Mouse (Mus musculus) E14TG2a.4 (cell line): ENCODE measurements at regions not wholly inside any gene's neighbourhood (a gene's known extent, or its start where the extent isn't known, plus 50 kb on each side); places are given as distances from the start of the nearest gene placed in this dataset.

Source experiments
- H3K27me3 ChIP-seq: 2 replicates; pipeline ENCODE4 v1.6.1; 2014; ENCODE audit warnings: low read length, control low read depth; ENCODE audit not compliant: insufficient read depth
- H3K36me3 ChIP-seq: 2 replicates; pipeline ENCODE4 v1.6.1; 2014; ENCODE audit warnings: low read length, control low read depth; ENCODE audit not compliant: insufficient read depth
- H3K4me1 ChIP-seq: replicated peaks from 2 replicates; pipeline ENCODE4 v1.6.1; 2014; ENCODE audit warnings: low read depth, low read length, control low read depth
- H3K4me3 ChIP-seq: replicated peaks from 2 replicates; pipeline ENCODE4 v1.5.1; 2014; ENCODE audit warnings: mild to moderate bottlenecking, low read length
- H3K9me3 ChIP-seq: 2 replicates; pipeline ENCODE4 v1.6.1; 2014; ENCODE audit warnings: low read length, control low read depth
- CTCF ChIP-seq: conservative IDR thresholded peaks from 2 replicates; pipeline ENCODE4 v1.5.1; 2014; ENCODE audit warnings: low read length
- NANOG ChIP-seq: IDR thresholded peaks from 2 replicates; pipeline ENCODE4 v1.6.1; 2014; ENCODE audit warnings: borderline replicate concordance, low read length, mixed read lengths
- POU5F1 ChIP-seq: IDR thresholded peaks from 2 replicates; pipeline ENCODE4 v1.6.1; 2014; ENCODE audit warnings: low read length, borderline replicate concordance

DNA sequence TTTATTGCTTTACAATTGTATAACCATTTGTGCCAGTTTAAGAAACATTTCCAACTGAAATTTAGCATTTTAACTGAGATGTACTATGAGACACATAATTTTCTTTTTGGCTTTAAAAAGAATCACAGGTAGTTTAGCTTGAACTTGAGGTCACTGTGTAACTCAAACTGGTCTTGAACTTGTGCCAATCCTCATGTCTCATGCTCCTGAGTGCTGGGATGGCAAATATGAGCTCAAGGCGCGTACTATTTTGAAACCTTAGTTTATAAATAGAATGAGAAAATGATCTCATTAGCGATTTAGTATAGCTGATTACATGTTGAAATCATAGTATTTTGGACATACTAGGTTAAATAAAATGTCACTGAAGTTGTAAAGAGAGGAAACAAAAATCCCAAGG is 199.1 kb upstream of the Prkd1 start:
- no peaks in the 10 kb centered on the region for H3K9me3 ChIP-seq
- no peaks in the 10 kb centered on the region for H3K27me3 ChIP-seq
- H3K4me1 ChIP-seq: no peaks in the 10 kb centered on the region
- TF ChIP-seq POU5F1 (no peak), NANOG (no peak), CTCF (no peak)
- H3K36me3 ChIP-seq: no peaks in the 10 kb centered on the region
- no peak overlapping the region for H3K4me3 ChIP-seq

DNA sequence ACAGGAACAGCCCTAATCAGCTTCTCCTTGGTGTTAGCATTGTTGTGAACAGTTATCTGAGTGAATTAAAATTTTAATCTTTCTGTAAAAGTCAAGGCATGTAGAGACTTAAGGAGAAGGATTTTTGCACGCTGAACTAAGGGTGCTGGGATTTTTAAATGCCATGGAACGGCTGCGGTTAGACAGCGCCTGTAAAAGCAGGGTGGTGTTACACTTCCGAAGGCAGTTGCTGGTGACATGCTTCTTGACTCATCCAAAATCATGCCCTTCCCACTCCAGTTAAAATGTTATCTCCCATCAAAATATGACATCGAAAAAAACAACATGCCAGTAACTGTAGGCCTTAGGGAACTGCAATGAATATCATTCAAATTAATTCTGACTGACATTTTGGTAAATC is 193.8 kb upstream of the Prkd1 start:
- Histone ChIP-seq H3K4me3 (no peak overlapping the region), H3K36me3 (no peaks in the 10 kb centered on the region), H3K27me3 (no peaks in the 10 kb centered on the region), H3K4me1 (no peaks in the 10 kb centered on the region), H3K9me3 (no peaks in the 10 kb centered on the region)
- TF ChIP-seq CTCF: no peak
- no peak for TF ChIP-seq NANOG
- no peak for TF ChIP-seq POU5F1

DNA sequence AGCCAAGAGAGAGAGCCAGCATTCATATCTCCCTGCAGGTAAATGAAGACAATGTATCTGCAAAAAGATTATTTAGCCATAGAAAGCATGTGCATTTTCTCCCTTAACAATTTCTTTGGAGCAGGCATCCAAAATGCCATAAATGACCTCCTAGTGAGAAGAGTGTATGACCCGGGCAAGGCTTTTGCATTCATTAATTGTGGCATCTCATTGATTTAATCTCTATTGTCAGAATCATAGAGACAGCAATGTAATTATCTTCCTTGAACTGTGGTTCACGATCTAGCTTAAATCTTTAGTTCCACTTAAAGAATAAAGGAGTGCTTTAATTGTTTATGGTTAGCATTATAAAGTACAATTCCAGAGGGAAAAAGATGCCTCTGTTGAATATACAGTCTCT is 190.5 kb upstream of the Prkd1 start:
- H3K4me3 ChIP-seq: no peak overlapping the region
- TF ChIP-seq CTCF (no peak), POU5F1 (no peak), NANOG (no peak)

DNA sequence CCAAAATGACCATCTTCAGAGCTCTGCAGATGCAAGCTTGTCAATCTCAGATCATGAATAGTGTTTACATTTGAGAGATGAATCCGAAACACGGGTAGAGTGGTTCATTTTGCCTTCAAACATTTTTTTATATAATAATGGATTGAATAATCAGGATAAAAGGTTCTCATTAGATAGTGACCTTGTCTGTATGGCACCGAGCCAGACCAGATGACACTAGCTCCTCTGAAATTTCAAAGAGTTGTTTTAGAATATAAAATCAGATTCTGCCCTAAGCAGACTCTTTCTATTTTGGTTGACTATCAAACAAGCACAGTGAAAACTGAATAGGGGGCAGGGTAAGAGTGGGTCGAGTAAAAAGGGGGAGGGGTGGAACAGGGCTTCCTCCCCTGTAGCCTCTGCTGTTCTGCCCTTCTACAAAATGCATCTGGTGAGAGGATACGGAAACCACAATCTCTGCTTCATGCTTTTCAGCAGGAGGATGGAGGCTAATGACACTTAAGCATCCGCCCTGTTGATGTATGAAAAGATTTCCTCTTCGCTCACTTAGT is 159.9 kb upstream of the Prkd1 start:
- no peaks in the 10 kb centered on the region for H3K27me3 ChIP-seq
- no peak for TF ChIP-seq POU5F1
- TF ChIP-seq NANOG: no peak
- no peak for TF ChIP-seq CTCF
- no peaks in the 10 kb centered on the region for H3K9me3 ChIP-seq
- H3K4me1 ChIP-seq: no peaks in the 10 kb centered on the region
- no peak overlapping the region for H3K4me3 ChIP-seq
- H3K36me3 ChIP-seq: no peaks in the 10 kb centered on the region

More for the DNA sequence above, 190.5 kb upstream of the Prkd1 start:
- H3K9me3 ChIP-seq: no peaks in the 10 kb centered on the region
- H3K27me3 ChIP-seq: no peaks in the 10 kb centered on the region
- no peaks in the 10 kb centered on the region for H3K4me1 ChIP-seq
- H3K36me3 ChIP-seq: no peaks in the 10 kb centered on the region

DNA sequence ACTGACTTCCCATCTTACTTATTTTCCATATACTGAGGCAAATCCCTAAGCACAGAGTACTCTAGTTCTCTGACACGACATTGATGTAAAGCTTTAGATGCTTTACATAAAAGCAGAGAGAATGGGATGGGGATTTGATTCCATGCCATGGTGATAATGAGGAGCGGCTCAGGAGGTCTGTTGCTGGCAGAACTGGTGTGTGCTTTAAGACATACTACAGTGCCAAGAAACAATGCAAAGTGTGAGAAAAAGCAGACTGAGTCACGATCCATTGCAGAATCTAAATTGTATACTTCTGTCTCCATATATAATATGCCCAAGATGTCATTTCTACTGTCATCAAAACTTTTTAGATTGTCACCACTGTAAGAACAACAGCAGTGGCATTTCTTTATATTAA is 155.5 kb upstream of the Prkd1 start:
- no peaks in the 10 kb centered on the region for H3K4me1 ChIP-seq
- no peaks in the 10 kb centered on the region for H3K9me3 ChIP-seq
- TF ChIP-seq POU5F1 (no peak), CTCF (no peak), NANOG (no peak)
- H3K27me3 ChIP-seq: no peaks in the 10 kb centered on the region
- no peak overlapping the region for H3K4me3 ChIP-seq
- H3K36me3 ChIP-seq: no peaks in the 10 kb centered on the region

DNA sequence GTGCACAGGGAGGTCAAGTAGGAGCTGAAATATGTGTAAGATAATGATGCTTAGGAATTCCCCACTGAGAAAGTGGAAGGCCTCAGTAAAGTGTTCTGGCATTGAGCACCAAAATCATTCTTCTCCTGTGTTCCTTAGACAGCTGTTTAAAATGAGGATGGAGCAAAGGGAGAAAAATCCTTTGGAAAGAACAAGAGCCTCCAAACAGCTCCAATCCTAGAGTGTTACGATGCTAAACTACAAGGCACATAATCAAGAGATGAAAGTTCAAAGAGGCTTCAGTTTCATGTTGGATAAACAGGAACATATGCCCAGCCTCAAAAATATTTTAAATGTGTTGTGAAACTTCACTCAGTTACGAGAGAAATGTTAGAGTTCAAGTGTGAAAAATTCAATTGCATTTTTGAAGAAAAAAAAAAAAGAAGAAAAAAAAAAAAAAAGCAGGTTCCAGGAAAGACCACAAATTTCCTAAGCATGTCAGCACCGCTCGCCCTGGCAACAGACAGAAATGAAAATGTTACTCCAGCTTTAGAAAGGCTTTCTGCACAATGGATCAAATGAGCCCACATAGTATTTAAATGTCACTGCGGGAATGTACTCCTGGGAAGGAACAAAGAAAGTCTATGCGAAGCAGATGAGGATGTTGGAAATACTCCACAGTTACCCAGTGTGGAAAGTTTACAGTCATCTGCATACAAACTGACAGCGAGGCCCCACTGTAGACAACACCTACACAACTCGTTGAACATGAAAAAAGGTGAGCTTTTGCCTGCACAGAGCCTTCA is 116.5 kb upstream of the Prkd1 start:
- H3K4me3 ChIP-seq: no peak overlapping the region
- H3K27me3 ChIP-seq: no peaks in the 10 kb centered on the region
- no peaks in the 10 kb centered on the region for H3K9me3 ChIP-seq
- no peaks in the 10 kb centered on the region for H3K36me3 ChIP-seq
- TF ChIP-seq NANOG: no peak
- TF ChIP-seq CTCF: no peak
- TF ChIP-seq POU5F1: no peak
- H3K4me1 ChIP-seq: no peaks in the 10 kb centered on the region

DNA sequence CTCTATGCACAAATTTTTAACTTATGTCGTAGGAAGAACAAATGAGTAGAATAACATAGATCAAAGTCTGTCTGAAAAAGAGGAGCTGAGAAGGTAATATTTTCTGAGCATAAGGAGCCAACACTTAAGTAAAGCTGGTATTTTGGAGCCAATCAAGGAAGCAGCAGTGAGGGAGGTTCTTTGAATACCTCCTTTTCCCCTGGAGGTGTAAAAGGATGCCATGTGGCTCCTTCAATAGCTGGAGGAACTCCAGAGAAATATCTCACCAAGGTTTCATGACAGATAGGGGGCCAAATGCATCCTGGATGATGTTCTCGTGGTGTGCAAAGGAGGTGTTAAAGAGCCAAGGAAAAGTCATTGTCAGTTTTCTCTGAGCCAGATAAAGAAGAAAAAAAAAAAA is 115.6 kb upstream of the Prkd1 start:
- no peak for TF ChIP-seq CTCF
- no peak for TF ChIP-seq NANOG
- no peak for TF ChIP-seq POU5F1
- no peaks in the 10 kb centered on the region for H3K9me3 ChIP-seq
- no peaks in the 10 kb centered on the region for H3K27me3 ChIP-seq
- H3K36me3 ChIP-seq: no peaks in the 10 kb centered on the region
- H3K4me1 ChIP-seq: no peaks in the 10 kb centered on the region
- H3K4me3 ChIP-seq: no peak overlapping the region

DNA sequence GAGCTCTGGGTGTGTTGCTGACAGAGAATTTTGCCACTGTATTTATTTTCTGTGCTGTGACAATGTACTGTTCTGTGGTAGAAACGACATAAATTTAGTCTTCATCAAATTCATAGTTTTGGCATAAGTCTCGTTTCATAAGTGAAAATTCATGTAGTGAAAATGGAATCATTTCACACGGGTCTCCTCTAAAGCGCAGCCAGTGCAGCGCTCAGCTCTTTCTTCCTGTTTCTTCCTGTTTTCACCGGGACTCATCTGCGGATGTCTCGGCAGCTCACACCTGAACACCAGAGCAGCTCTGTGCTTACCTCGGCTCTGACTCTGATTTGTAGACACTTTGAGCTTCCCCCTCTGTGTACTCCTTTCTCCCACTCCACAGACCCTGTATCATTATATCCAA is 85.2 kb upstream of the Prkd1 start:
- H3K36me3 ChIP-seq: no peaks in the 10 kb centered on the region
- no peaks in the 10 kb centered on the region for H3K27me3 ChIP-seq
- H3K9me3 ChIP-seq: no peaks in the 10 kb centered on the region
- H3K4me3 ChIP-seq: no peak overlapping the region
- no peak for TF ChIP-seq POU5F1
- TF ChIP-seq CTCF: no peak
- no peaks in the 10 kb centered on the region for H3K4me1 ChIP-seq

DNA sequence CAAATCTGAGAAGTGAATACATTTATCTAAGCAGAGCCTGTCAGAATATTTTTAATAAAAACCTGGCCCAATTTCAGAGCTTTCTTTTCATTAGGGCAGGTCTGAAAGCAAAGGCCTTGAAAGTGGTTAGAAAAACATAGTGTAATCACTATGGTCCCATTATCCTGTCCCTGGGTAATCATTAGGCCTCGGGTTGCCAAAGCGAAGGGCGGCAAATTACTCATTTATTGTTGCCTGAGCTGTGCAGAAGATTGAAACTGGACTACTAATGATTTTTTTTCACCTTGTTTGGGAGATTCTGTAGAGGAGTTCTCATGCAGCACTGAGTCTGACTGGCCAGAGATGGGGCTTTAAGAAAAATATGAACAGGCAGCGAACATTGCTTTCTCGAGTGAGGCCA is 63.7 kb upstream of the Prkd1 start:
- Histone ChIP-seq H3K9me3 (no peaks in the 10 kb centered on the region), H3K27me3 (no peaks in the 10 kb centered on the region), H3K4me1 (no peaks in the 10 kb centered on the region), H3K36me3 (no peaks in the 10 kb centered on the region), H3K4me3 (no peak overlapping the region)
- TF ChIP-seq NANOG (no peak), CTCF (no peak), POU5F1 (no peak)
